Mouse (Mus musculus) limb, embryonic 12.5 days (tissue): Measurements from ENCODE around the gene Exog. TPM values are rescaled to one million over a fixed set of nuclear protein-coding genes. Genes with fewer than 3 reads are reported as not detected.
A peak's percentile ranks its signal among the peaks of the same experiment; 100 is the strongest.

ENCODE experiments used
- ATAC-seq: fragments of 200-750 bp; cut with Nextera tagmentation; 2 replicates; pipeline ENCODE4 v1.8.0; 2017; ENCODE audit warnings: low read depth, moderate TSS enrichment; ENCODE audit not compliant: insufficient number of reproducible peaks, insufficient read depth, low FRiP score, low TSS enrichment
- H3K27ac ChIP-seq: fragments of 300-500 bp; sonication (generic); 2 replicates; pipeline ENCODE4 v1.5.1; 2016; ENCODE audit warnings: mild to moderate bottlenecking, moderate library complexity
- H3K27me3 ChIP-seq: fragments of 300-500 bp; sonication (generic); 2 replicates; pipeline ENCODE4 v1.6.1; 2016; ENCODE audit warnings: mild to moderate bottlenecking, moderate library complexity
- H3K36me3 ChIP-seq: fragments of 300-500 bp; sonication (generic); 2 replicates; pipeline ENCODE4 v1.6.1; 2016; ENCODE audit warnings: mild to moderate bottlenecking, moderate library complexity
- H3K4me1 ChIP-seq: fragments of 300-500 bp; sonication (generic); replicated peaks from 2 replicates; pipeline ENCODE4 v1.6.1; 2016
- H3K4me2 ChIP-seq: fragments of 300-500 bp; sonication (generic); 2 replicates; pipeline ENCODE4 v1.6.1; 2016; ENCODE audit warnings: mild to moderate bottlenecking, moderate library complexity
- H3K4me3 ChIP-seq: fragments of 300-500 bp; sonication (generic); replicated peaks from 2 replicates; pipeline ENCODE4 v1.5.1; 2016; ENCODE audit warnings: mild to moderate bottlenecking
- H3K9ac ChIP-seq: fragments of 300-500 bp; sonication (generic); replicated peaks from 2 replicates; pipeline ENCODE4 v1.6.1; 2016; ENCODE audit warnings: mild to moderate bottlenecking, moderate library complexity
- H3K9me3 ChIP-seq: fragments of 300-500 bp; sonication (generic); 2 replicates; pipeline ENCODE4 v1.6.1; 2016; ENCODE audit warnings: mild to moderate bottlenecking, moderate library complexity
- WGBS: fragments of 180-500 bp; shearing (Covaris S2); methylation state at CpG from one replicate; pipeline ENCODE4 v1.1.7; 2016; 5-methylcytosine and 5-hydroxymethylcytosine counted together
- polyA plus RNA-seq: library from polyadenylated mRNA; unstranded; fragments of >200 nt; fragmentation: Nextera tagmentation; extraction: Ambion mirVana; gene quantifications from 2 replicates; pipeline ENCODE4 v1.2.1, GENCODE M21; 2016

Gene Exog
- polyA plus RNA-seq, 1 experiment from 2014 or later, result 50.8 TPM

- no peak for ATAC-seq
- H3K9ac ChIP-seq, result no peak overlapping the region; the same call in 1 of the 2 replicates
- H3K9me3 ChIP-seq, result no peaks in the 10 kb centered on the region
- no peak overlapping the region for H3K4me2 ChIP-seq
- 82% methylated on average over 12 of the region's 12 CpGs for WGBS
- no peak overlapping the region for H3K4me3 ChIP-seq
- peaks cover 51% of the 10 kb centered on the region for H3K4me1 ChIP-seq
- no peak overlapping the region for H3K27ac ChIP-seq
- H3K36me3 ChIP-seq, result no peaks in the 10 kb centered on the region
- H3K27me3 ChIP-seq, result no peaks in the 10 kb centered on the region
These were observed 24.8 kb upstream of the Exog start for GRCm38 (mm10) chr9:119419852-119420438.

- 29% methylated on average over 7 of the region's 7 CpGs for WGBS
- Histone ChIP-seq H3K36me3 (peaks cover 32% of the 10 kb centered on the region), H3K27me3 (no peaks in the 10 kb centered on the region), H3K9me3 (no peaks in the 10 kb centered on the region), H3K27ac (peak overlapping the region; percentile 75), H3K4me2 (peak overlapping the region; percentile 24), H3K9ac (peak overlapping the region; percentile 37; the same call in 1 of the 2 replicates), H3K4me1 (peaks cover 54% of the 10 kb centered on the region), H3K4me3 (no peak overlapping the region)
- peak; percentile 73 for ATAC-seq
These were observed 19.3 kb upstream of the Exog start for GRCm38 (mm10) chr9:119425217-119425975.

- ATAC-seq, result no peak
- H3K9me3 ChIP-seq, result no peaks in the 10 kb centered on the region
- H3K27ac ChIP-seq, result no peak overlapping the region
- 0 out of 2 replicates have a peak overlapping the region, but pooled peaks have one; percentile 12 for H3K9ac ChIP-seq
- H3K4me3 ChIP-seq, result no peak overlapping the region
- peaks cover 54% of the 10 kb centered on the region for H3K4me1 ChIP-seq
- no peaks in the 10 kb centered on the region for H3K27me3 ChIP-seq
- H3K36me3 ChIP-seq, result peaks cover 38% of the 10 kb centered on the region
- WGBS, result 90% methylated on average over 13 of the region's 13 CpGs
- H3K4me2 ChIP-seq, result no peak overlapping the region
These were observed 18.7 kb upstream of the Exog start for GRCm38 (mm10) chr9:119425976-119426415.

- Histone ChIP-seq H3K9ac (no peak overlapping the region; the same call in 1 of the 2 replicates), H3K4me2 (no peak overlapping the region), H3K4me3 (no peak overlapping the region), H3K27me3 (no peaks in the 10 kb centered on the region), H3K4me1 (peaks cover 54% of the 10 kb centered on the region), H3K9me3 (no peaks in the 10 kb centered on the region), H3K27ac (no peak overlapping the region), H3K36me3 (peaks cover 43% of the 10 kb centered on the region)
- WGBS, result 69% methylated on average over 7 of the region's 7 CpGs
- no peak for ATAC-seq
These were observed 18.3 kb upstream of the Exog start for GRCm38 (mm10) chr9:119426483-119426882.

- ATAC-seq, result no peak; the same call in 1 of the 2 replicates
- 61% methylated on average over 7 of the region's 7 CpGs for WGBS
- no peak overlapping the region for H3K4me2 ChIP-seq
- no peaks in the 10 kb centered on the region for H3K9me3 ChIP-seq
- no peaks in the 10 kb centered on the region for H3K27me3 ChIP-seq
- no peak overlapping the region for H3K9ac ChIP-seq
- no peak overlapping the region for H3K4me3 ChIP-seq
- no peak overlapping the region for H3K27ac ChIP-seq
- peaks cover 79% of the 10 kb centered on the region for H3K36me3 ChIP-seq
- H3K4me1 ChIP-seq, result peaks cover 21% of the 10 kb centered on the region
These were observed 14.4 kb upstream of the Exog start for GRCm38 (mm10) chr9:119430311-119430710.

GRCm38 (mm10) chr9:119435855-119436254 is 8.9 kb upstream of the Exog start:
- peaks cover 96% of the 10 kb centered on the region for H3K36me3 ChIP-seq
- H3K4me3 ChIP-seq, result no peak overlapping the region
- no peak overlapping the region for H3K4me2 ChIP-seq
- no peak overlapping the region for H3K9ac ChIP-seq
- H3K4me1 ChIP-seq, result no peaks in the 10 kb centered on the region
- no peaks in the 10 kb centered on the region for H3K9me3 ChIP-seq
- H3K27me3 ChIP-seq, result no peaks in the 10 kb centered on the region
- H3K27ac ChIP-seq, result no peak overlapping the region
- no peak for ATAC-seq
- WGBS, result 74% methylated on average over 2 of the region's 2 CpGs

- Histone ChIP-seq H3K27ac (no peak overlapping the region), H3K4me2 (no peak overlapping the region), H3K9me3 (no peaks in the 10 kb centered on the region), H3K4me3 (no peak overlapping the region), H3K4me1 (no peaks in the 10 kb centered on the region), H3K9ac (no peak overlapping the region), H3K27me3 (no peaks in the 10 kb centered on the region), H3K36me3 (peaks cover 78% of the 10 kb centered on the region)
- 90% methylated on average over 12 of the region's 12 CpGs for WGBS
- no peak for ATAC-seq
These were observed 6.7 kb upstream of the Exog start for GRCm38 (mm10) chr9:119438065-119438464.

- no peaks in the 10 kb centered on the region for H3K9me3 ChIP-seq
- H3K36me3 ChIP-seq, result peaks cover 73% of the 10 kb centered on the region
- no peaks in the 10 kb centered on the region for H3K4me1 ChIP-seq
These were observed 6.2 kb upstream of the Exog start for GRCm38 (mm10) chr9:119438498-119439000.

GRCm38 (mm10) chr9:119445737-119446136 is 994 bp downstream of the Exog start:
- no peak for ATAC-seq
- no peaks in the 10 kb centered on the region for H3K27me3 ChIP-seq
- H3K9me3 ChIP-seq, result no peaks in the 10 kb centered on the region
- peak overlapping the region; percentile 84 for H3K4me3 ChIP-seq
- peaks cover 11% of the 10 kb centered on the region for H3K4me1 ChIP-seq
- H3K4me2 ChIP-seq, result peak overlapping the region; percentile 91
- peak overlapping the region; percentile 85 for H3K9ac ChIP-seq
- H3K27ac ChIP-seq, result no peak overlapping the region
- peaks cover 45% of the 10 kb centered on the region for H3K36me3 ChIP-seq
- 45% methylated on average over 6 of the region's 6 CpGs for WGBS

More at GRCm38 (mm10) chr9:119438498-119439000, 6.2 kb upstream of the Exog start:
- ATAC-seq, result no peak
- no peak overlapping the region for H3K4me3 ChIP-seq
- no peak overlapping the region for H3K27ac ChIP-seq
- no peak overlapping the region for H3K4me2 ChIP-seq
- H3K27me3 ChIP-seq, result no peaks in the 10 kb centered on the region
- H3K9ac ChIP-seq, result no peak overlapping the region
- WGBS, result 92% methylated on average over 9 of the region's 9 CpGs

GRCm38 (mm10) chr9:119455967-119456366 is 11.2 kb downstream of the Exog start:
- H3K4me2 ChIP-seq, result no peak overlapping the region
- no peak overlapping the region for H3K4me3 ChIP-seq
- no peak overlapping the region for H3K9ac ChIP-seq
- WGBS, result 86% methylated on average over 14 of the region's 14 CpGs
- no peaks in the 10 kb centered on the region for H3K4me1 ChIP-seq
- no peaks in the 10 kb centered on the region for H3K27me3 ChIP-seq
- H3K9me3 ChIP-seq, result no peaks in the 10 kb centered on the region
- H3K36me3 ChIP-seq, result peaks cover 81% of the 10 kb centered on the region
- no peak for ATAC-seq
- no peak overlapping the region for H3K27ac ChIP-seq

GRCm38 (mm10) chr9:119457122-119457521 is 12.4 kb downstream of the Exog start:
- no peaks in the 10 kb centered on the region for H3K9me3 ChIP-seq
- H3K36me3 ChIP-seq, result peaks cover 81% of the 10 kb centered on the region
- no peaks in the 10 kb centered on the region for H3K27me3 ChIP-seq
- ATAC-seq, result no peak
- WGBS, result 88% methylated on average over 14 of the region's 14 CpGs
- no peaks in the 10 kb centered on the region for H3K4me1 ChIP-seq
- no peak overlapping the region for H3K4me3 ChIP-seq
- no peak overlapping the region for H3K9ac ChIP-seq
- no peak overlapping the region for H3K4me2 ChIP-seq
- no peak overlapping the region for H3K27ac ChIP-seq
